Mouse (Mus musculus): ENCODE data around the gene Rchy1. TPM values are rescaled to one million over a fixed set of nuclear protein-coding genes. Genes with fewer than 3 reads are reported as not detected.
A peak's percentile ranks its signal among the peaks of the same experiment; 100 is the strongest.
"Not testable (repeated sequence)": the region's sequence is repeated elsewhere in the genome, so short reads cannot be mapped to it uniquely, and the experiment has no call there.

Gene Rchy1
- total RNA-seq, 4 experiments from 2014 or later: 46.5 to 60.7 (median 53.1) TPM

- peak; percentile 21 to 36 for DNase-seq (ENCODE audit: low spot score in 2 of 2)
Observed at GRCm38 (mm10) chr5:91960606-91961254, 2.1 kb downstream of the Rchy1 start.

GRCm38 (mm10) chr5:91959986-91960385 lies 2.9 kb downstream of the Rchy1 start:
- no peak for DNase-seq (ENCODE audit: low spot score in 2 of 2)

DNA sequence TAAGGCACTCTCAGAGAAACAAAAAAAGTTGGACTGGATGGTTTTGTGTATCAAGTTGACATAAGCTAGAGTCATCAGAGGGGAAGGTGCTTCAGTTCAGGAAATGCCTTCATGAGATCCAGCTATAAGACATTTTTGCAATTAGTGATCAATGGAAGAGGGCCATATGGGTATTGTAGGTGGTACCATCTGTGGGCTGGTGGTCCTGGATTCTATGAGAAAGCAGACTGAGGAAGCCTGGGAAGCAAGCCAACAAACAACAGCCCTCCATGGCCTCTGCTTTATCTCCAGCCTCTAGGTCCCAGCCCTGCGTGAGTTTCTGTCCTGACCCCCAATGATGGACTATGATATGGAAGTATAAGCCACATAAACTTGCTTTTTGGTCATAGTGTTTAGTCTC lies 3.8 kb downstream of the Rchy1 start:
- DNase-seq (ENCODE audit: low spot score in 2 of 2): peak; percentile 29 to 50

DNA sequence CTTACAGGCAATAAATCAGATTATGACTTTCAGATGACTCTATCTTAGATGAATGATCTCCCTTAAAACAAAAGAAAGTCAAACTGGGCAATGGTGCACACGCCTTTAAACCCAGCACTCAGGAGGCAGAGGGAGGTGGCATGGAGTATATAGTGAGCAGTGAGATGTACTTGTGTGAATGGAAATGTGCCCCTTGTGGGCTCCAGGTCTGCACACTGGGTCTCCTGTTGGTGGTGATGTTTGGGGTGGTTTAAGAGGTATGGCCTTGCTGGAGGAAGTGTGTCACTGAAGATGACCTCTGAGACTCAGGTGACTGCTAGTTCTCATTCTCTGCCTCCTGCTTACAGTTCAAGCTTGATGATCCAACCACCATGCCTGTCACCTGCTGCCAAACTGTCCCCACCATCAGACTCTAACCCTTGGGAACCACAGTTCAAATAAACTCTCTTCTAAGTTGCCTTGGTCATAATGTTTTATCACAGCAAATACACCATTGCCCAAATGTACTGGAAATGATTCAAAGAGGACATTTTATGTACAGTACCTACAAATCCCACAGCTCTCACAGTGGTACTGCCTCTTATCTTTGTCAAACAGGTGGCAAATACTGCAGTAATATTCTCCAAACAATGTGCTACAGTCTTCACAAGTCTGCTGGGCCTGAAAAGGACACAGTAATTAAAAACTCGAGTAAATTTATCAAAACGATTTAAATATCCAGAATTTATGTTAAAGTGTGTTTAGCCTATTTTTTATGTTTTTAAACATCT lies 5.7 kb downstream of the Rchy1 start:
- DNase-seq (ENCODE audit: low spot score in 2 of 2): no peak

DNA sequence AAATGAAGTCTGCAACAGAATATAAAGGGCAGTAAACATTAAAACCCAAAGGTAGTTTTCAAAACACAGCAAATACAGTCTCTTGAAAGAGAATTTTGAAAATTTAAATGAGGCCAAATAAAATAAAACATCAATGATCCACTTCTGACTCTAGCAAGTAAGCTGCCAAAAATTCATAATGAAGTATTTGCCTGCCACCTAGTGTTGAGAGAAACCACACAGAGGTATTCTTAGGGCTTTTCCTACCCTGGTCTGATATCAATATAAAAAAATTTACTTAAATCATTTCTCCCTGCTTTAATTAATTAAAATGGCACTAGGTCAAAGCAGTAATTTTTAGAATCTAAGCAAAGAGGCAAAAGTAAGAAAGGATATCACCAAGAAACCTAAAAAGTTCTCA lies 11.5 kb downstream of the Rchy1 start:
- DNase-seq (ENCODE audit: low spot score in 2 of 2): no peak

DNA sequence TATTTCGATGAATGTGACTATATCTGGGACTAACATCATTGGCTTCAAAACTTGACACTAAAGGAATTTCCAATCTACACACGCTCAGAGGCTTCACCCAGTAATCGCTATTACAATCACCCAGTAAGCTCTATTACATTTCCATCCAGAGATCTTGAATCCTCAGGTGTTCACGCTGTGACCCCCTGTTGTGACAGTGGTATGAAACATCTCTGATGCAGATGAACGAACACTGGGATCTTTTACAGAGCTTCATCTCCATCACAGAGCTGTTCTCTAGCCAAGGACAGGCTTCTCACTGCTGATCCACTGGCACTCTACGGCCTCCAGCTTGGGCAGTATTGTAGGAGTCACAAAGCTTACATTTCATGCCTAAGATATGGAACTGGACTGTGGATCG lies 13.4 kb downstream of the Rchy1 start:
- DNase-seq (ENCODE audit: low spot score in 2 of 2): no peak

GRCm38 (mm10) chr5:91947008-91947407 lies 15.9 kb downstream of the Rchy1 start:
- DNase-seq (ENCODE audit: low spot score in 2 of 2): no peak

- DNase-seq (ENCODE audit: low spot score in 2 of 2): not testable (repeated sequence)
Observed at GRCm38 (mm10) chr5:91945609-91946008, 17.3 kb downstream of the Rchy1 start.

GRCm38 (mm10) chr5:91913231-91913630 lies 49.6 kb downstream of the Rchy1 start:
- no peak for DNase-seq (ENCODE audit: low spot score in 2 of 2)

GRCm38 (mm10) chr5:91911384-91912106 lies 51.3 kb downstream of the Rchy1 start:
- DNase-seq (ENCODE audit: low spot score in 2 of 2): no peak

DNA sequence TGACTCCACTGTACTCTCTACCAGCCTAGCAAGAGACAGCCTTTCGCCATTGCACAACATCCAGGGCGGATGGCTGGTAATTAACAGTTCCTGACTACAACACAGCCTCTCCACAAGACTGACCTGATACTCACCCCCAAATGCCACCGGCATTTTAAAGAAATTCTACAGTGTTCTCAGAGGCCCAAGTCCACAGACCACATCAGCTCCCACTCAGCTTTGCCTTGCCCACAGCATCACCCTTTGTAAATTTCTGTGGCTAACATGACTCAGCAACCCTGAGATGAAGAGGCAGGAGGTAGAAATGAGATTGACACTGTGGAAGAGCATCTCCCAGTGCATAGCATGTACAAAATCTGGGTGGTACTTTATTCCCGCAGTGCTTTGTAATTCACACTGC lies 52.3 kb downstream of the Rchy1 start:
- DNase-seq (ENCODE audit: low spot score in 2 of 2): no peak

GRCm38 (mm10) chr5:91909010-91909620 lies 53.8 kb downstream of the Rchy1 start:
- no peak for DNase-seq (ENCODE audit: low spot score in 2 of 2)

Other genes starting within 250 kb of the Rchy1 start
- gene Odaph, start 24.4 kb upstream of the Rchy1 start, total RNA-seq (2022): not detected
- gene Cdkl2, start 80.8 kb upstream of the Rchy1 start, total RNA-seq (2022): 10 to 100 TPM; 34.6 to 46.6 (median 37.1) TPM
- 100 to 1,000 TPM; 212 to 259 (median 233) TPM for gene G3bp2, start 120.7 kb upstream of the Rchy1 start, total RNA-seq (2022)
- gene Uso1, start 174.9 kb upstream of the Rchy1 start, total RNA-seq (2022): 10 to 100 TPM; 69.7 to 86.9 (median 81.0) TPM

Measured in layer of hippocampus, adult 8-10 months (tissue).